Mouse (Mus musculus) brain, embryonic 14.5 days (tissue): ENCODE measurements at regions not wholly inside any gene's neighbourhood (a gene's known extent, or its start where the extent isn't known, plus 50 kb on each side); places are given as distances from the start of the nearest gene placed in this dataset.

Source experiments
- DNase-seq: peaks from one replicate; pipeline ENCODE4 v3.0.0-alpha.2; 2011; ENCODE audit warnings: low read depth
- CTCF ChIP-seq: fragments of 200-500 bp; IDR thresholded peaks from 2 replicates; pipeline ENCODE4 v1.5.1; 2012; ENCODE audit warnings: inconsistent platforms, mild to moderate bottlenecking, moderate library complexity, borderline replicate concordance; ENCODE audit not compliant: insufficient read depth, insufficient read length; ENCODE audit errors: extremely low read depth
- POLR2A ChIP-seq: fragments of 200-500 bp; IDR thresholded peaks from 2 replicates; pipeline ENCODE4 v1.6.1; 2012; ENCODE audit warnings: mild to moderate bottlenecking, inconsistent platforms, borderline replicate concordance; ENCODE audit not compliant: poor library complexity, insufficient read depth, insufficient read length, severe bottlenecking; ENCODE audit errors: extremely low read depth

DNA sequence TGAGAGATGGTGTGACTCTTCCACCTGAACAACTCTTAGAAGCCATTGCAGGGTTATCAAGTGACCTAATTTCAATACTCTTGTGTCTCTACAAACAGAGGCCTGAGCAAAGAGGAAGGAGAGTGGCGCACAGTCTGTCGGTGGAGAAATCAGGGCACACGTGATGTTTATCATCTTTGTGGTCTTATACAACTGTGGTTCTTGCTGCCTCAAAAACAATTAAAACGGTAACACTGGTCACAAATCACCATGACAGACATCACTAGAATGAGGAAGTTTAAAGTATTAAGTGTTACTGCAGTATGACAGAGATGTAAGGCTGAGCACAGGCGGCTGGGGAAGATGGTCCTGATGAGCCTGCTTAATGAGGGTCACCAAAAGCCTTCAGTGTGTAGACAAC is 73.6 kb downstream of the Sdc1 start:
- TF ChIP-seq POLR2A (no peak), CTCF (no peak)
- DNase-seq, result no peak

DNA sequence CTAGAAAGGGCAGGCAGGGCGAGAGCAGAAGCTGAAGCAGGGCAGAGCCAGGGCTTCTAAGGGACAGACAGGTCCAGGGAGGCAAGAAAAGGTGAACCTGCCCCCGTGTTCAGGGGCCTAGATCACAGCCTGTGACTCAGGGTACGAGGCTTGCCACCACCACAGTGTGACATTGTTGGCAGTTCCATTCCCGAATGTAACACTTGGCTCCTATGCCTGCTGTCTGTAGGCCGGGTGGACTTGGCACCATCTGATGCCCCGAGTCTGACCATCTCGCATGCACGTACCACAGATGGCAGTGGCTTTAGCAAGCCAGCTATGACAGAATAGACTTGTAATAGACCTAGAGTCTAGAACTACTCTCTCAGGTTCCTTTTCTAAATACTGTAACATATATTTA is 74.3 kb downstream of the Sdc1 start:
- DNase-seq, result no peak
- TF ChIP-seq POLR2A, result no peak

DNA sequence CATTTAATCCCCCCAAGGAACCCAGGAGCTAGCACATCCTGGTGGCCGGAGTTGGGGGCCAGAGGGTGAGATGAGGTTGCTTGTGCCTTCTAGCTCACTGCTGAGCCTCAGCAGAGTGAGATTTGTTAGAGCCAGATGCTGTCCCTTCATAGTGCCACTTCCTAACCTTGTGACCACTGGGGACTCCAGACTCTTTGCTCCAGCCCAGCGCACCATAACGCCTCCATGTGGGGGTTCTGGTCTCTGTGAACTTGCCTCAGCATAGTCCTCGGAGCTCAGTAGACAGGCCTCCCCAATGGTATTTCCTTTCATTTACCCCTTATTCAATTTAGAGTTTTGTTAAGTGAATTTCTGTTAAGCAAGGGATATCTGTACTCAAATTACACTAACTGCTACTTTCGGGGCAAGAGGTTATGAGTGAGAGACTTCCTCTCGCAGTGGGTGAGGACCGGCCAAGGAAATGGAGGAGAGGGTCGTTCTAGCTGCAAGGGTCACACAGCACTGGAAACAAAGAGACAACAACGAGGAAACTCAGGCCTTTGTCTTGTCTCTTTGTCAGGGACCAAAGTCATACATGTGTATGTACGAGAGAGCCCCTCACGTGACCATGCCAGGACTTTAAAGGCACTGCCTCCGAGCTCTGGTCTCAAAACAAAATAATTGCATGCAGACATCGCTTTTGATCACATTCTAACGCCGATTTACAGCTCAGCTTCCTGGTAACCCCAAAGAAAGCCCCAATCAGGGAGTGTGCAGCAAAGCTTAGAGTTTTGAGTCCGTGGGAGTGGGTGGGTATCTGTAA is 74.8 kb upstream of the Laptm4a start:
- peak; percentile 9 for DNase-seq
- TF ChIP-seq POLR2A, result no peak
- TF ChIP-seq CTCF, result no peak

DNA sequence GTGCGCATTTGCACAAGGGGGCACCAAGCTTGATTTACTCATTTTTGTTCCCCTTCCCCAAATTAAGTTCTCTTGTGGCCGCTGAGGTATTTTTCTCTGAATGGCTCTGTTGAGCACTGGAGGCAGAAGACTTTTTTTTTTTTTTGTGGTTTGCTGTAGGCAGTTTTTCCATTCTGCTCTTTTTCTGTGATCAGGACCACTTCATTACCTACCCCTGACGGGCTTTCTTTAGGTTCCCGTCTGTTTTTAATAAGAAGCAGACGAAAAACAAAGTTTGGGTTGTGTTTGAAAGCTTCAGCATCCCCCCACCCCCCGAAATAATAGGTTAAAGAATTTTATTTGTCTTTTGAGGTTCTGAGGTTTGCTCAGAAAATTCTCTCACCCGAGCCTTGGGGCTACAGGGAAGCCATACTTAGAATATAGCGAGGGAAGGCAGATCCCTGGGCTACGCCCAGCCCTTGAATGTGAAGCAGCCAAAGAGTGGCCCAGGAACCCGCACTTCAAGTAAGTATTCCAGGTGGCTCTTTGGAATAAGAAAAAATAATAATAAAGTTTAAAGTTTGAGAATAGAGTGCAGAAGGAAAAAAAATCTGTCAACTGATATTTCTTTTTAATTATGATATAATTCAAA is 74.1 kb upstream of the Laptm4a start:
- no peak for DNase-seq
- no peak for TF ChIP-seq POLR2A
- TF ChIP-seq CTCF, result no peak

DNA sequence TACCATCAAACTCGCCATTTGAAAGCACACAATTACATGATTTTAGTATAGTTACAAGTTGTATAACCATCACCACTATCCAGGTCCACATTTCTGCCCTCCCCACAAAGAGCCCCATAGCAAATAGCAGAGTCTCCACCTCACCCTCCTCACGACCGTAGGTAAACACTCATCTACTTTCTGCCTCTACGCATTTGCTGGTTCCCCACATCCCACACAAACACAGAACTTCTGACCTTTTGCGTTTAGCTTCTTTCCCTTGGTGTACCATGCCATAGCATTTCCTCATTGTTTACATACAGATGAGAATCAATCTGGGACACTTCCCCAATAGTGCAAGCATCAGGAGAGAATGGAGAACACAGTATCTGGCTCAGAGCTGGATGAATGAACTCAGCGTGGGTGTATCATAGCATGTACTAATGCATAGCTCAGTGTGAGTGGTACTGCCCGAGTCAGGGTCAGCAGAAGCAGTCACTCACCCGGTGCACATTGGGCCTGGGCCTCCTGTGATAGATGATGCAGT is 73.5 kb upstream of the Laptm4a start:
- no peak for DNase-seq
- no peak for TF ChIP-seq CTCF
- TF ChIP-seq POLR2A, result no peak

DNA sequence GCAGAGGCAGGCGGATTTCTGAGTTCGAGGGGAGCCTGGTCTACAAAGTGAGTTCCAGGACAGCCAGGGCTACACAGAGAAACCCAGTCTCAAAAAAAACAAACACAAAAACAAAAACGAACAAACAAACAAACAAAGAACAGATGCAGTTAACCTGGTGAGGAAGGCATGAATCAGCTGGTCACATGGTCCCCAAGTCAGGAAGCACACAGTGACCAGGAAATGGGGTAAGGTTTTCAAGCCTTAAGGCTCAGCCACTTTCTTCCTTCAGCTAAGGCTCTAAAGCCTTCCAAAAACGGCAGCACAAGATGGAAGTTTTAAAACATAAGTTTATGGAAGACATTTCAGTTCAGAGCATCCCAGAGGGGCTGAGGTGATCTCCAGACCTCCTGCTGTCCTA is 67.6 kb upstream of the Laptm4a start:
- DNase-seq, result no peak
- no peak for TF ChIP-seq POLR2A
- TF ChIP-seq CTCF, result no peak

DNA sequence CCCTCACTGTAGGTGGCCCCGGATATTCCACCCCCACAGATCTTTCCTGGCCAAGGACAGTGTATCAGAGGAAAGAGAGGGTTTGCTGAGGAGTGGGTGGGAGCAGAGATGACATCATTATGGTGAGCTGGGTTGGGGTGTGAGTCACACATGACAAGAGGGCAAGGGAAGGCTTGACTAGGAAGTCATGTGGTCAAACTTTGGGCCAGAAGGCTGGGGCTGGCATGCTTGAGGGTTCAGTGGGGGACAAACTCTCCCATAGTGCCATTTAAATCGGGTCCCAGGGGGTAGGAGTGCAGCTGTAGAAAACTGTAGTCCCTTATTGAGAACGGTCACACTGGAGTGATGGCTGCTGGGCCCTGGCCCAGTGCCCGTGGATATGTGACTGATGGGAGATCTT is 67.1 kb upstream of the Laptm4a start:
- TF ChIP-seq CTCF, result no peak
- TF ChIP-seq POLR2A, result no peak
- no peak for DNase-seq

DNA sequence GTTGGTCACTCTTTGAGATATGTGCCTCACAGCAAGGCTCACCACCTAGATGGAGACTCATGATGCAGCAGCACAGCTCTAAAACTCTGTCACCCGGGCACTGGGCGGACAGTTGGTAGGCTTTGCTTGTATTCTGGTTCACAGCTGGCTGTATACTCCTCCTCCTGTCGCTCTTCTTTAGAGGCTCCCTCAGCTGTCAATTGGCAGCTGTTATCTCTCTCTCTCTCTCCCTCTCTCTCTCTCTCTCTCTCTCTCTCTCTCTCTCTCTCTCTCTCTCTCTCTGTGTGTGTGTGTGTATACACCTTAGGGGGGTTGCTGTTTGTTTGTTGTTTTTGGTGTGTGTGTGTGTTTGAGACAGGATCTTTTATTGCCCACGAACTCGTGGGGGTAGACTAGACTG is 66.3 kb upstream of the Laptm4a start:
- DNase-seq, result no peak
- TF ChIP-seq POLR2A (no peak), CTCF (no peak)

DNA sequence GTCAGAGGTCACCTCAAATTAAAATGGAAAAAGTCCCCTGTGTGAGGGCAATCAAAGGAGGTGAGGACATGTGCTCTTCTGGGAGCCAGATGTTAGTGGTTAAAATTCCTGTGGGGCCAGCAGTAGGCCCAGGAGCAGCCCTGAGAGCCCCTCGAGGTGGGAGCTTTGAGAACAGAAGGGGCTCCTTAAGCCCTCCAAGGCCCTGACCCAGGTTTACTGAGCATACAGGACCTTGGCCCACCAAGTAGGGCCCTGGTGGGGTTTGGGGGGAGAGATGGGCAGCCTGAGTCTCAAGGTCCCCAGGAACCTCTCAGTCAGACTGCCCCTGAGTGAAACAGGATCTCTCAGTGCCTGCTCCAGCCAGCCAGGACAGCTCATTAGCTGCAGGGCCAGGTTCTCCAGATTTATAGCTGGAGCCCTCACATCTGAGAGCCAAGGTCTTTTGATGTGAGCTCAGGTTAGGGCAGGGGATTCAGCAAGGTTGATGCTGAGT is 65.4 kb upstream of the Laptm4a start:
- no peak for TF ChIP-seq POLR2A
- no peak for TF ChIP-seq CTCF
- no peak for DNase-seq

DNA sequence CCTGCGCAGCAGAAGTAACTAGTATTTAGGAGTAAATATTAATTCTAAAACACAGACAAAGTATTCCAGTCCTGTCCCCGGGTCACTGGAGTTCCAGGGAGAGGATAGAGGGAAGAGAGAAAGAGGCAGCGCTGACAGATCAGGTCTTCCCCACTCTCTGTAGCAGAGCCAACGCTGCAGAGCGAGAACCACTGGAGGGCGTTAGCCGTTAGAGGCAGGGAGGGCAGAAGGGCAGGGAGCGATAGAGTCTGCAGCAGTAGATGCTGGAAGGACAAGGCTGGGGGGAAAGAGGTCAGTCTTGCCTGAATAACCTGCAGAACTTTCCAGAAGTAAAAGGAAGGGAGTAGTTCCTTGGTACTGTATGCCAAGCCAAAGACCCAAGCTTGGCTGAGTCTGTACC is 64.2 kb upstream of the Laptm4a start:
- DNase-seq, result no peak
- TF ChIP-seq CTCF (no peak), POLR2A (no peak)

DNA sequence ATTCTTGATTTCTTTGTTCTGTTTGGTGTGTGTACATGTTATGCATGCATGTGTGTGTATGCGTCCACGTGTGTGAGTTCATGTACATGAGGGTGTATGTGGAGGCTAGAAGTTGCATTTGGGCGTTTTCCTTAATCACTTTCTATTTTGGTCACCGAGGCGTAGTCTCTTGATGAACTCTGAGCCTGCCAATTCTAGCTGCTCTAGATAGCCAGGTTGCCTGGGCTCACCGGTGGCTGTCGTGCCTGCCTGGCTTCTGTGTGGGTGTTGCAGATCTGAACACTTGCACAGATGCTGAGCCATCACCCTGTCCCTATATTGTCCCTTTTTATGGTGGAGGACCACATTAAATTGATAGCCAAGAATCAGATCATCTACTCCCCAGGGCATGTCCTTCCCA is 62.7 kb upstream of the Laptm4a start:
- no peak for DNase-seq
- TF ChIP-seq POLR2A (no peak), CTCF (no peak)

DNA sequence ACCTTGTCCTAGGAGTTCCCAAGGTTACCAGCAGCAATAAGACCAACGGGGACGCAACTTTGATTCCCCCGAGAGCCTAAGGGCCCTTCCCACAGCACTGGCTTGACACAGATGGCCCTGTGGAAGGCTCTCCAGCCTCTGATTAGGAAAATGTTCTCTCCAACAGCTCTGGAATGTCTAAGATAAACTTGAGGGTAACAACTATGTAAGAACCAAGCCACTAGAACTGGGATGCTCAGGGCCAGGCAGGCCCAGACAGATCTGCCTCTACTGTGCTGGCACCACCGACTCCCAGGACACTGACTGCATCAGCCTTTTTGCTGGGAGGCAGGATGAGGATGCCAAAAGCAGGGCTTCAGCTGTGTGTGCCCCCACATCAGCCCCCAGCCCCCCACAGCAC is 61.9 kb upstream of the Laptm4a start:
- TF ChIP-seq POLR2A, result no peak
- no peak for TF ChIP-seq CTCF
- no peak for DNase-seq

DNA sequence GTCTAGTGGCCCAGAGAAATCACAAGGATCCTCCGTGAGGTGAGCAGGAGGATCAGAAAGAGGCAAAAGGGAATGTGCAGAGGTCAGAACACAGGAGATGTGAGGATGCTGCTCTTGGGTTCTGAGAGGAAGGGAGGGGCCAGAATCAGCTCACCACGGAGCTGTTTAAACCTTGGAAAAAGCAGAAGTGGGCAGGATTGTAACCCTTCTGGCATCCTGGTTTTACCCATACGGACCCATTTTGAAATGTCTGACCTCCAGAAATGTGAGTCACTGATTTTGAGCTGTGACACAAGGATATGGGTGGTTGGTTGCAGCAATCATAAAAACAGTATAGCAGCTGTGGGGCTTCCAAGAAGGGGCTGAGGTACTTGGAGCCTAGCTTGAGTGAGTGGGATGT is 56.6 kb upstream of the Laptm4a start:
- no peak for DNase-seq
- no peak for TF ChIP-seq CTCF
- no peak for TF ChIP-seq POLR2A

DNA sequence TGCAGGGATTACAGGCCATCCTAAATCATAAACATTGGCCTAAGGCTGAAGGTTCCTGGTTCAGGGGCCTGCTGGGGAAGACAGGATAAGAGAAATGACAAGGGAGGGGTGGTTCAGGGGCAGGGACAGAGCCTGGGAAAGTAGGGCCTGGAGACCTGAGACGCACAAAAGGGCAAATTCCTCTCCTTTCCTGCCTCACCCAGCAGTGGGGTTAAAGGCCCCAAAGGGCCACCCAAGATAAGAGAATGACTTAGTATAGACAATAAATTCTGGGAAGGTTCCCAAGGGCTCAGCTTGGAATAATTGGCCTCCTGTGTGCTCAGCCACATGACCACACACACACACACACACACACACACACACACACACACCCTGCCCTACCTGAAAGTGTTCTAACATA is 56.2 kb upstream of the Laptm4a start:
- no peak for TF ChIP-seq CTCF
- TF ChIP-seq POLR2A, result no peak
- no peak for DNase-seq
